Mouse (Mus musculus) spleen, adult 10 weeks (tissue): ENCODE measurements around the gene Hcar1. TPM values are rescaled to one million over a fixed set of nuclear protein-coding genes. Genes with fewer than 3 reads are reported as not detected.

Source experiments
- polyA plus RNA-seq: library from polyadenylated mRNA; stranded (reverse); fragments of 350-450 nt; fragmentation: Illumina TruSeq; extraction: RNeasy Lipid Tissue Mini Kit (QIAGEN cat#74804); gene quantifications from one replicate; pipeline ENCODE4 v1.2.3, GENCODE M21; 2015; ENCODE audit warnings: low replicate concordance; ENCODE audit not compliant: insufficient read depth

Hcar1 gene
- 0.94 TPM for polyA plus RNA-seq

DNA sequence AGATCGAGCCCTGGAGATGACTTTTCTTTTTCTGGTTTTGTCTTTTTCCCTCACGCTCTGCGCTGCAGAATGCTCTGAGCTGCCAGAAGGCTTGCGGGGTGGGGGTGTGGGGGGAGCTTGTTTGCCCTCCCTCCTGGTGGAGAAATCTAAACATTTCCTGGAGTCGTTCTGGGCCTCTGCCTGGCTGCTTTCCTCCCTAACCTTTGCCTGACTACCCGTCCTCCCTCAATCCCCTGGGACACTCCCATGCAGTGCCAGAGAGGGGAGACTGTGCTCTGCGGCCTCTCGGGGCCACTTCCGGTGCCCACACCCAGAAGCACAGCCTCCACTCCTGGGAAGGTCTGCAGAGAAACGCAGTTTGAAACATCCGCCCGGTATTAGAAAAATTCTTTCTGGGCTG lies at the start of gene Hcar1:
Hcar1 (minus strand) TSS at position 93 of the 400 bp plus-strand sequence.

DNA sequence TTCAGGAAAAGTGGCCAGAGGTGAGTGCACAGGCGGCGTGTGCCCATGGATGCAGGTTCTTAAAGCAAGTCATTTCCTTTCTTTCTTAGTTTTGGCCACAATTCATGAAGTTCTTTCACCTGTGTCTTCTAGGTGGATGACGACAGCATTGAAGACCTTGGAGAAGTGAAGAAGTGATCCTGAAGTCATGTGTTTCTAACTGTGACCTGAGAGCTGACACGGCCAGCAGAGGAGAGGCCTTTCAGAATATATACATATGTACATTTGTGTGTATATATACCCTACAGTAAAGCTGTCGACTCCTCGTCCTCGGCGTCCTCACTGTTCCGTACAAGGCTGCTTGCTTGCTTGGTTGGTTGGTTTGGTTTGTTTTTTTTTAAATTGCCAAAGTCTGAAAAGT lies 47.3 kb upstream of the Hcar1 start, which contains the start of gene Gm43518:
Gm43518 (plus strand) TSS at position 301 of the 400 bp plus-strand sequence.

DNA sequence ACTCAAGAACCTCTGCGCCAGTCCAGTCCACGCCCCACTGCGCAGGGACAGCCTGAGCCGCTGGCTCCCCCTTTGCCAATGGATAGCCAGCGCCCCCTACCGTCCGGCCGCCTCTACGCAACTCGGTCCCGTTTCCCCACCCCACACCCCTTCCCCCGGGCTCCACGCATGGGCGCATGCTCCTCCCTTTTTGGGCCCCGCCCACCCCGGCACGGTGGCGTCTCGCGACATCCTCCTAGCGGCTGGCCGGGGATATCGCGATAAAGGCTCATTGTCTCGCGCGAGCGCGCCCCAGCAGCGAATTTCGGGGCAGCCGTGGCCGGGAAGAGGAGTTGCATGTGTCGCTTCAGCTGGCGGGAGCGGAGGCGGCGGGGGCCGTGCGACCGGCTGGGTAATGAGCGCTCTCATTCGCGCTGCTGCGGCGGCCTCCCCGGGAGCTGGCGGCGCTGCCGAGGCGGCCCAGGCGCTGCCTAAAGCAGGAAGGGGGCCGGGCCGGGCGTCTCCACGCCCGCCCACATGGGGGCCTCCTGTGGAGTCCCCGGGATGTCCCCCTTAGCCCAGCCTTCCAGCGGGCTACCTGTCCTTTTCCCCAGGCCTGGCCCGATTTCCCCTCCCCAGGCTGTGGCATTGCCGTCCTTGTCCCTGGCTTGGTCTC lies 27.3 kb upstream of the Hcar1 start, which contains the start of gene Denr:
Denr (plus strand) TSS at position 200 of the 655 bp plus-strand sequence.

DNA sequence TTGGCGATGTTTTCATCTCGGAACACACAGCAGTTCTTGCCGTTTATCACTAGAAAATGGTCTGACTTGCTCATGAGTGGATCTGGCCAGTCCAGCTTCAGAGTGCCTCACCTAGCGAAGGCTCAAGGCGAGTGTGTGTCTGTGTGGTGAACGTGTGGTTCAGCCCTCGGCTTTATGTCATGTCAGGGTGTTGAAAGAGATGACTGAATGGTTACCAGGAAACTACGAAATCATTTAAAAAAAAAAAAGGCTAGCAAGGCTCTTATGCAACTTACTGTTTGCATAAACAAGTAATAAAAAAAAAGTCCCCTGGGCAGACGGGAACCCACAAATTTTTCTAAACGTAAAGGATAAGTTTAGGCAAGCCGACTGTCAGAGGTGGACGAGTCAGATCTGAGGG lies 14.5 kb downstream of the Hcar1 start, which contains the start of gene Hcar2:
Hcar2 (minus strand) TSS at position 135 of the 400 bp plus-strand sequence.

Other genes with a start within 250 kb of the Hcar1 start
- gene Clip1, start 195.4 kb downstream of the Hcar1 start, polyA plus RNA-seq: 36.5 TPM
- gene Zcchc8, start 158.9 kb downstream of the Hcar1 start, polyA plus RNA-seq: 87.5 TPM
- gene Rsrc2, start 130.6 kb downstream of the Hcar1 start, polyA plus RNA-seq: 274 TPM
- 6.4 TPM for gene Kntc1, start 130.3 kb downstream of the Hcar1 start, polyA plus RNA-seq
- gene Hcar2, start 14.5 kb downstream of the Hcar1 start, polyA plus RNA-seq: 10.4 TPM
- 100 TPM for gene Denr, start 27.2 kb upstream of the Hcar1 start, polyA plus RNA-seq
- 1.5 TPM for gene Gm43518, start 47.4 kb upstream of the Hcar1 start, polyA plus RNA-seq
- 9.3 TPM for gene Ccdc62, start 50.7 kb upstream of the Hcar1 start, polyA plus RNA-seq
- 31.3 TPM for gene Hip1r, start 93.6 kb upstream of the Hcar1 start, polyA plus RNA-seq
- 20.3 TPM for gene Vps37b, start 152.2 kb upstream of the Hcar1 start, polyA plus RNA-seq
- 1.5 TPM for gene Abcb9, start 215.8 kb upstream of the Hcar1 start, polyA plus RNA-seq
- gene Ogfod2, start 232.3 kb upstream of the Hcar1 start, polyA plus RNA-seq: 11.8 TPM
- gene Arl6ip4, start 236.1 kb upstream of the Hcar1 start, polyA plus RNA-seq: 24.9 TPM